Mouse (Mus musculus) heart, adult 2 months (tissue): ENCODE data around the gene Stip1.

ENCODE experiments used
- CTCF ChIP-seq: fragments of 200-600 bp; IDR thresholded peaks from 2 replicates; pipeline ENCODE4 v1.8.1; 2022; ENCODE audit warnings: antibody characterized with exemption, mild to moderate bottlenecking, moderate library complexity
- EP300 ChIP-seq: fragments of 200-500 bp; IDR thresholded peaks from 2 replicates; pipeline ENCODE4 v1.6.1; 2011; ENCODE audit warnings: low read depth, low read length, control low read depth; ENCODE audit not compliant: insufficient read depth
- POLR2A ChIP-seq: fragments of 200-500 bp; IDR thresholded peaks from 2 replicates; pipeline ENCODE4 v1.6.1; 2011; ENCODE audit warnings: mild to moderate bottlenecking, low read depth, low read length, control low read depth; ENCODE audit not compliant: insufficient read depth

DNA sequence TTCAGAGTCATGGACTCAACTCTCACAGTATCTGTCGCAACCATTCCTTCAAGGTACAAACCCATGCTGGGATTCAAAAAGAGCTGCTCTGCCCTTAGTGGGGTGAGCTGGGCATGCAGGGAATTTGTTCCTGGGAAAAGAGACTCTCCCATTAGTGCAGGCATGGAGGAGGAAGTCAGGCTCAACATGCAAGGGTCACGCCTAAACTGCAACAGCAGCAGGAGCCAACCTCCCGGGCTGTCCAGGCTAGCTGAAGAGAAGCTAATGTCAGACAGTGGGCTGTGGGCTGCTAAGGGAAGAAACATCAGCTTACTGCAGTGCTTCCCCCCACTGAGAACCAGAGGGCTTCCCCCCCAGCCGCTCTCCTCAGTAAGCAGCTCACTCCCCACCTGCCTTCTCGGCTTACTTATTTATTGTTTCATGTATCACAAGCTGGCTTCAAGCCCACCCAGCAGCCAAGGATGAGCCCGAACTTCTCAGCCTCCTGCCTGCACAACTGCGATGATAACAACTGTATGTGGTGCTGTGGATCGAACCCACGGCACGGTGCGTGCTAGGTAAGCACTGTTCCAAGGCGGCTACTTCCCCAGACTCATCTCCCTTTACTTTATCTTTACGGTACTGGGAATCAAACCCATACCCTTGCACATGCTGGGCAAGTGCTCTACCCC lies 67.4 kb downstream of the Stip1 start:
- no peak for TF ChIP-seq CTCF
- TF ChIP-seq POLR2A: no peak
- TF ChIP-seq EP300: no peak
